Mouse (Mus musculus): ENCODE measurements around the gene Macf1. TPM values are rescaled to one million over a fixed set of nuclear protein-coding genes. Genes with fewer than 3 reads are reported as not detected.

Macf1 gene
- total RNA-seq, 1 experiment from 2014 or later = 392 TPM

GRCm38 (mm10) chr4:123431936-123432335, 252.2 kb downstream of the Macf1 start:
- ATAC-seq (replicated peaks; ENCODE audit: insufficient number of reproducible peaks, low FRiP score, low TSS enrichment, poor library complexity, severe bottlenecking) = no peak

- no peak for ATAC-seq (replicated peaks; ENCODE audit: insufficient number of reproducible peaks, low FRiP score, low TSS enrichment, poor library complexity, severe bottlenecking)
These were observed 256.1 kb downstream of the Macf1 start for GRCm38 (mm10) chr4:123427900-123428684.

- no peak for ATAC-seq (replicated peaks; ENCODE audit: insufficient number of reproducible peaks, low FRiP score, low TSS enrichment, poor library complexity, severe bottlenecking)
These were observed 256.8 kb downstream of the Macf1 start for GRCm38 (mm10) chr4:123427271-123427899.

DNA sequence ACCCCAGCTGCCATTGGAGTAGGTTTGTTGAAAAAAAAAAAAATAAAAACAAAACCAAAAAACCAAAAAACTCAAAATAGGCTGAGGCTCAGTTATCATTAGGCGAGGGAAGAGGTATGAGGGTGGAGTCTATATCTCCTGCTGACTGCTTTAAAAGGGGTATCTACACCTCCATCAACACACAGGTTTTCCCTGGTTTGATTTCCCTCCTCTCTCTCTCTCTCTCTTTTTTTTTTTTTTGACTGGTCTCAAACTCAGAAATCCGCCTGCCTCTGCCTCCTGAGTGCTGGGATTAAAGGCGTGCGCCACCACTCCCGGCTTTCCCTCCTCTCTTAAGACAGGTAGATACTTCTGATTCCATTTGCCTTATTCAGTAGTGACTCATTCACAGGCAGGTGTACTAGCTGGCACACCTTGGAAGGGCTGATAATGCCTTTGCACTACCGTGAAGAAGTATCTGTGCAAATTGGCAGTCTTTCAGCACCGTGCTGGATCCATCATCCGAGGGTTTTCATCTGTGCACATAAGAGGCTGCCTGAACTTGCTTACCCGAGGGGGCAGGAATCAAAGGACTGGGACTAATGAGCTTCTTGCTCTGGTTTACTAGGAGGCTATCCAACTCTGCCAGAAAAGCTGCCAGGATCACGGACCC, 257.6 kb downstream of the Macf1 start:
- no peak for ATAC-seq (replicated peaks; ENCODE audit: insufficient number of reproducible peaks, low FRiP score, low TSS enrichment, poor library complexity, severe bottlenecking)

GRCm38 (mm10) chr4:123425672-123426272, 258.4 kb downstream of the Macf1 start:
- peak; percentile 70 for ATAC-seq (replicated peaks; ENCODE audit: insufficient number of reproducible peaks, low FRiP score, low TSS enrichment, poor library complexity, severe bottlenecking)

DNA sequence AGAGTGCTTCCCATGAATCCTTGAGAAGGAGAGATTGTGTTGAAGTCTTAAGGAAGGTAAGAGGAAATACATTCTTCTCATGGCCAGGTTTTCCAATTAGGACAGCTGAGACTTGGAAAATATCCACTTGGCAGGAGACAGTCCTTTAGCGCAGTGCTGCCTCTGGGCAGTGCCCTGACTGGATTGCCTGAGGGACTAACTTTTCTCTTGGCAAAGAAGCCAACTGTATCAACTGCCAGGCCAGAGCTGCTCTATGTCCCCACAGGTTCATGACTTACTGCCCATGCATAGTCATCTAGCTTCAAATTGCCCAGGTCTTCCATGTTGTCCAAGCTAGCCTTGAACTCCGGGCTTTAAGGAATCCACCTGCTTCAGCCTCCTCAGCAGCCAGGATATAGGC, 260.1 kb downstream of the Macf1 start:
- no peak for ATAC-seq (replicated peaks; ENCODE audit: insufficient number of reproducible peaks, low FRiP score, low TSS enrichment, poor library complexity, severe bottlenecking)

DNA sequence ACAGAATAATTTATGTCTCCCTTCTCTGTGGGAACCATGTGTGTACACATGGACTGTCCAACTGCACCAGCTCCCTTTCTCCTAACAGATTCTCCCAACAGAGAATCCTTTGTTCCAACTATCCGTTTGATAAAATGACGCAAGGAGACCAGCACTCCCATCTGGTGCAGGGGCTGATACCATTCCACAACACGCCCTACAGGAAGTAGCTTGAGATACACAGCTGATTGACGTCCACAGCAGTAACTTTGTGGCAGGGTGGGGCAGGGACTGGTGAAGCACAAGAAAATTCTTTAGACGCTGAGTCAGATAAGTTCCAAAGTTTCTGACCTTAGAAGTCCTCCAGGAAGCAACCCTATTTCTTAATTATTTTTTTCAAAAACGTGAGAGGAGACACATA, 261.3 kb downstream of the Macf1 start:
- peak; percentile 44; the same call in 1 of the 2 replicates for ATAC-seq (replicated peaks; ENCODE audit: insufficient number of reproducible peaks, low FRiP score, low TSS enrichment, poor library complexity, severe bottlenecking)

DNA sequence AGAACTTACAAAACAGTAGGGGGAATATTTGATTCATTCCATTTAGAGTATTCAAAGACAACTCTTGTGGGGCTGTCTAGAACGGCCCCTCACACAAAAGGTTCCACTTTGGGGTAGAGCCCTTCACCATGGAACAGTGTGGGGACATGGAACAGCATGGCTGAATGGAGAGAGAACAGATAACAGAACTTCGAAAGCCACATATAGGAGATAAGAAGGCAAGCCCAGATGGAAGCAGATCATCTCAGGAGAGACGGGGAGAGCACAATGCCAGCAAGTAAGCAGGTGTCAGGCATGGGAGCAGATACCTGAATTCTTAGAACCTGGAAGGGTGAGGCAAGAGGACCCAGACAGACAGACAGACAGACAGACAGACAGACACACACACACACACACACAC, 266.1 kb downstream of the Macf1 start:
- no peak for ATAC-seq (replicated peaks; ENCODE audit: insufficient number of reproducible peaks, low FRiP score, low TSS enrichment, poor library complexity, severe bottlenecking)

- no peak for ATAC-seq (replicated peaks; ENCODE audit: insufficient number of reproducible peaks, low FRiP score, low TSS enrichment, poor library complexity, severe bottlenecking)
These were observed 266.7 kb downstream of the Macf1 start for GRCm38 (mm10) chr4:123417478-123417877.

DNA sequence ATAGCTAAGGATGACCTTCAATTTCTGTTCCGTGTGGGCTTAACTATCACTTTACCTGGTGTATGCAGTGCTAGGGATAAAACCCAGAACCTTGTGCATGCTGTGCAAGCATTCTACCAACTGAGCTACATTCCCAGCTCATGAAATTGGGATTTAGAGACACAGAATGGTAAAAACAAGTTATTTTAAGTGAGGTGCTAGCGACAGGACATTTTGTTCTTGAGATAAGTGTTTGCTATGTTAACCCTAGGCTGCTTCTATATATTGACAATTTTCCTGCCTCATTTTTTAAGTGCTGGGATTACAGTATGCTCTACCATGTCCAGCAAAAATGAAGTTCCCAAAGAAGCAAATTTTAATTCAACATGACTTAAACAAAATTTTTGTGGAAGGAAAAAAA, 267.3 kb downstream of the Macf1 start:
- ATAC-seq (replicated peaks; ENCODE audit: insufficient number of reproducible peaks, low FRiP score, low TSS enrichment, poor library complexity, severe bottlenecking) = no peak

GRCm38 (mm10) chr4:123415566-123415965, 268.6 kb downstream of the Macf1 start:
- ATAC-seq (replicated peaks; ENCODE audit: insufficient number of reproducible peaks, low FRiP score, low TSS enrichment, poor library complexity, severe bottlenecking) = no peak

DNA sequence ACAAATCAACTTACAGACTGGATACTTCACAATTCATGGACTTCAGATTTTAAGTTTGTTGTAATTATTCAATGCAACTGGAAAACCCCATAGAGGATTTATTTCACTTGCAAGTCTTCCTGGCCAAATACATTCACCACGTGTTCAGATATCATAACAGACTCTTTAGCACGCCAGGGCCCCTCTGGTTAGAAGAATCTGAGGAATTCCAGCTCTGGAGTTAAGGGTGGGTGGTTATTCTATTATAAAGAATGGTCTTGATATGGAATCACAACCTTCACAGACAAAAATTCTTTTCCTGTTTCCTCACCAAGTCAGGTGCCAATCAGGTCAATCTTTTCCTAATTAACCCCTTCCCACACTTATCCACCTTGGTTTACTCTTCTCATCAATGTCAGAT, 270.3 kb downstream of the Macf1 start:
- no peak for ATAC-seq (replicated peaks; ENCODE audit: insufficient number of reproducible peaks, low FRiP score, low TSS enrichment, poor library complexity, severe bottlenecking)

DNA sequence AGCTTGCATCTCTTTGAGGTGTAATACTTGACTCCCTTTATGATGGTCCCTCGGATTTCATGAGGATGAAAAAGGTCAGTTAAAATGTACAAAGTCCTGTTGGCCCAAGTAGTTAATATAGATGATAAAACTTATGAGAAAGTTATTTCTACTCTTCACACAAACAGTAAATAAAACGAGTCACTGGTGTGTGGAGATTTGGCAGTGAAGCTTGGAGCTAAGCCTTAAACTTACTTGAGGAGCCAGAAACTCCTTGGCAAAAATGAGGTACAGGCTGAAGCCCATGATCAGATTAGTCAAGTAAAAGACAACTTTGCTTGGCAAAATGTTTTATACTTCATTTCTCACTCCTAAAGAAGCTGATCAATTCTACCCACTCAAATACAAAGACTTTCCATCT, 271.2 kb downstream of the Macf1 start:
- no peak for ATAC-seq (replicated peaks; ENCODE audit: insufficient number of reproducible peaks, low FRiP score, low TSS enrichment, poor library complexity, severe bottlenecking)

DNA sequence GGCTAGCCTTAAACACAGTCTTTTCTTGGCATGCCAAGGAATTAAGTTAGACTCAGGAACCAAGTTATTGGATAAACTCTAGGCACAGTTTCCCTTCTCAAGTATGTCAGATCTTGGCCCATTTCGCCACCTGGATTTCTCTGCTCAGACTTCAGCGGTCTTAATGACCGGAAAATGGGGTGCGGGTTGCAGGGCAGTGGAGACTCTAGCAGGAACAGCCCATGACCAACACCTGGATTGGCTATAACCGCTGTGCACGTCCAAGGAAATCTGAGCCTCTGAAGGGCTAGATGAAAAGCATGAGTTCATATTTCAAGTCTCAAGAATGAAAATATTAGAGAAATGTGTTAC, 271.7 kb downstream of the Macf1 start:
- ATAC-seq (replicated peaks; ENCODE audit: insufficient number of reproducible peaks, low FRiP score, low TSS enrichment, poor library complexity, severe bottlenecking) = no peak

- peak; percentile 29 for ATAC-seq (replicated peaks; ENCODE audit: insufficient number of reproducible peaks, low FRiP score, low TSS enrichment, poor library complexity, severe bottlenecking)
These were observed 272.2 kb downstream of the Macf1 start for GRCm38 (mm10) chr4:123411732-123412527.

GRCm38 (mm10) chr4:123411006-123411731, 273.0 kb downstream of the Macf1 start:
- no peak for ATAC-seq (replicated peaks; ENCODE audit: insufficient number of reproducible peaks, low FRiP score, low TSS enrichment, poor library complexity, severe bottlenecking)

- ATAC-seq (replicated peaks; ENCODE audit: insufficient number of reproducible peaks, low FRiP score, low TSS enrichment, poor library complexity, severe bottlenecking) = no peak
These were observed 274.4 kb downstream of the Macf1 start for GRCm38 (mm10) chr4:123409752-123410151.

DNA sequence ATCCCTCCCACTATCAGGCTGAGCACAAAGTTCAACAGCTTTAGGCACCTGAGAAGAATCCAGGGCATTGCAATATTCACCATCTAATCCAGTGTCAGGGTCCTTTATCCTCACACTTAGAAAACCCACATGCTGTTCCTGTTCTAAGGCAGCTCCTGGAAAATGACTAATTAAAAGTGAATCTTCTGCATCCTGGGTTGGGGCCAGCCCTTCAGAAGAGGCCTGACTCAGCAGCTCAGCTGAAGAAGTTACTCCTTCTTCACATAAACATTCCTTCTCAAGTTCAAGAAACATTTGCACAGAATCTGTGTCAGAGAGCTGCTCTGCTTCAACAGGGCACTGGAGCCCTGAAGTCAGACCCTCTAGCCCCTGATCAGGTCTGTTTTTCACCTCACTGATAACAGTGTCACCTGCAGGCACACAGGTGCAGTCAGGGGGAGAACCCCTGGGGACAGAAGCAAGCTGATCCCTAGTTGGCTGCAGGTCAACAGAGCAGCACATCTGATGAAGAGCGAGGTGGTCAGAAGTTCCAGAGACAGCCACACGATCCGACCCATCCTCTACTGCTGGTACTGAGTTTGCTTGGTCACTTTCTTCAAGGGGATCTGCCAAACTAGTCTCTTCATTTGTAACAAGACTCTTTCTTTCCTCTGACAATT, 275.0 kb downstream of the Macf1 start:
- no peak for ATAC-seq (replicated peaks; ENCODE audit: insufficient number of reproducible peaks, low FRiP score, low TSS enrichment, poor library complexity, severe bottlenecking)
